10 mouse cellular contexts compared by ENCODE assay signal in the genomic region with DNA sequence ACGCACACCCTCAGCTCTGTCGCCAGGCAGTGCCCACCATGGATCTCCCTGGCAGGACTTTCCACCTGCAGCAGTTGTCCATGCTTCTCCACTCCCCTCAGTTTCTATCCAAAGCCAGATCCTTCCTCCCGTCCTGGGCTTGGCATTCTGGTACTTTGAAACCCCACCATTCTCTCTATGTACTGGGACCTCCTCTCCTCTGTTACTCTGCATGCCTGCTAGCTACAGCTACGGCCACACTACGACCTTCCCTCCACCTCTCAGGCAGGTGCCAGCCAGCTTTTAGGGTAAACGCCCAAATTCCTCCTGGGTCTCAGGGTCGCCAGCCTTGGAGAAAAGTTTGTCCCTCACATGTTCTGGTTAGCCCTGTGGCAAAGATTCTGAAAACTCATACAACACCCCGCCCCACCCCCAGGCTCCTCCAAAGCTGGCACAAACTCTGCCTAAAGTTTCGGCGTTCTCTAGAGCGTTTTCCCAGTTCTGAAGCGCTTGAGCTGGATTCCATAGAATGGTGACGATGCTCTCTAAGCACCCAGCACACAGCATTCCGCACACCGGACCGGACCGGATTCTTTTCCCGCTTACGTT. TPM values are rescaled to one million over a fixed set of nuclear protein-coding genes. Genes with fewer than 3 reads are reported as not detected.
A peak's percentile ranks its signal among the peaks of the same experiment; 100 is the strongest.
DNase-seq lines count a peak whose midpoint lies in the region; ATAC-seq and TF ChIP-seq lines count a peak whose summit lies in the region.
"Had no signal": no experiment of that assay in that cellular context is flagged by ENCODE, and none has a peak within 500 bp of the region (broad histone marks: within the 10 kb centered on the region; RNA-seq: fewer than 3 reads in every experiment).

No protein-coding gene starts in this region.

- no peak for TF ChIP-seq CTCF in hindbrain, postnatal 0 days (IDR thresholded peaks at IDR 0.05; ENCODE audit: low read depth)

- no peaks in the 10 kb centered on the region for H3K4me1 ChIP-seq in heart, embryonic 16.5 days (ENCODE audit: control insufficient read depth, insufficient read depth, low read length)
- peaks cover 7% of the 10 kb centered on the region for H3K4me1 ChIP-seq in embryonic facial prominence, embryonic 12.5 days
- no peaks in the 10 kb centered on the region for H3K4me1 ChIP-seq in hindbrain, postnatal 0 days (ENCODE audit: insufficient read depth, low read length)
- H3K4me1 ChIP-seq in neural tube, embryonic 12.5 days: peaks cover 16% of the 10 kb centered on the region; the same call in 1 of the 2 replicates

- H3K4me2 ChIP-seq in heart, embryonic 16.5 days (ENCODE audit: low read depth, low read length): peak overlapping the region; percentile 43; the same call in 1 of the 2 replicates
- peak overlapping the region; percentile 53 for H3K4me2 ChIP-seq in embryonic facial prominence, embryonic 12.5 days (replicated peaks)
- peak overlapping the region; percentile 52 for H3K4me2 ChIP-seq in hindbrain, postnatal 0 days (ENCODE audit: low read depth, low read length)
- peak overlapping the region; percentile 57 for H3K4me2 ChIP-seq in neural tube, embryonic 12.5 days (replicated peaks)

- no peak for DNase-seq in heart, postnatal 4 days
- DNase-seq in hindbrain, postnatal 0 days (ENCODE audit: low spot score): no peak
- DNase-seq in thymus, postnatal 4 days: no peak
- no peak for DNase-seq in yolk sac, embryonic 10.5 days (ENCODE audit: low spot score)
- DNase-seq: cerebellum, adult 18-20 months; right cerebral cortex, postnatal 25 days had no signal

- WGBS in heart, embryonic 16.5 days: 4% methylated on average over 19 of the region's 19 CpGs
- WGBS in embryonic facial prominence, embryonic 12.5 days: 2% methylated on average over 19 of the region's 19 CpGs
- whole genome bisulfite sequencing in hindbrain, postnatal 0 days: 2% methylated on average over 19 of the region's 19 CpGs
- WGBS in neural tube, embryonic 12.5 days: 1% methylated on average over 19 of the region's 19 CpGs

- H3K36me3 ChIP-seq in heart, embryonic 16.5 days (ENCODE audit: control insufficient read depth, insufficient read depth): no peaks in the 10 kb centered on the region
- no peaks in the 10 kb centered on the region for H3K36me3 ChIP-seq in embryonic facial prominence, embryonic 12.5 days
- H3K36me3 ChIP-seq in hindbrain, postnatal 0 days (ENCODE audit: insufficient read depth, low read length): no peaks in the 10 kb centered on the region
- H3K36me3 ChIP-seq in neural tube, embryonic 12.5 days: no peaks in the 10 kb centered on the region

- no peak for ATAC-seq in heart, embryonic 16.5 days (replicated peaks; ENCODE audit: extremely low read depth, insufficient read depth, low FRiP score)
- no peak for ATAC-seq in embryonic facial prominence, embryonic 12.5 days (ENCODE audit: insufficient number of reproducible peaks, insufficient read depth, low FRiP score, low TSS enrichment)
- no peak for ATAC-seq in hindbrain, postnatal 0 days
- no peak for ATAC-seq in neural tube, embryonic 12.5 days (ENCODE audit: low FRiP score, low read depth)

- peaks cover 46% of the 10 kb centered on the region for H3K27me3 ChIP-seq in heart, embryonic 16.5 days (ENCODE audit: control insufficient read depth, insufficient read depth, low read length)
- H3K27me3 ChIP-seq in embryonic facial prominence, embryonic 12.5 days: peaks cover 51% of the 10 kb centered on the region
- peaks cover 29% of the 10 kb centered on the region for H3K27me3 ChIP-seq in hindbrain, postnatal 0 days (ENCODE audit: insufficient read depth, low read length)
- H3K27me3 ChIP-seq in neural tube, embryonic 12.5 days (replicated peaks): peaks cover 45% of the 10 kb centered on the region

- H3K4me3 ChIP-seq in heart, embryonic 16.5 days (ENCODE audit: low read length): peak overlapping the region; percentile 11
- peak overlapping the region; percentile 32 for H3K4me3 ChIP-seq in embryonic facial prominence, embryonic 12.5 days
- no peak overlapping the region for H3K4me3 ChIP-seq in hindbrain, postnatal 0 days (ENCODE audit: low read length)
- H3K4me3 ChIP-seq in neural tube, embryonic 12.5 days: no peak overlapping the region

- no peak overlapping the region for H3K27ac ChIP-seq in heart, embryonic 16.5 days (ENCODE audit: low read length)
- no peak overlapping the region for H3K27ac ChIP-seq in embryonic facial prominence, embryonic 12.5 days
- H3K27ac ChIP-seq in hindbrain, postnatal 0 days: no peak overlapping the region
- no peak overlapping the region for H3K27ac ChIP-seq in neural tube, embryonic 12.5 days

- no peak overlapping the region for H3K9ac ChIP-seq in heart, embryonic 16.5 days (ENCODE audit: low read length)
- H3K9ac ChIP-seq in embryonic facial prominence, embryonic 12.5 days: no peak overlapping the region
- H3K9ac ChIP-seq in hindbrain, postnatal 0 days (replicated peaks; ENCODE audit: low read length): no peak overlapping the region
- H3K9ac ChIP-seq in neural tube, embryonic 12.5 days: no peak overlapping the region

- no peaks in the 10 kb centered on the region for H3K9me3 ChIP-seq in heart, embryonic 16.5 days (replicated peaks; ENCODE audit: control insufficient read depth, low read length)
- no peaks in the 10 kb centered on the region for H3K9me3 ChIP-seq in embryonic facial prominence, embryonic 12.5 days
- no peaks in the 10 kb centered on the region for H3K9me3 ChIP-seq in hindbrain, postnatal 0 days (ENCODE audit: low read length)
- no peaks in the 10 kb centered on the region for H3K9me3 ChIP-seq in neural tube, embryonic 12.5 days

RNA-seq across cellular contexts. Expression of a gene that starts 0.6 kb away (rescaled TPM):
- not detected in 2 replicates for polyA plus RNA-seq in heart, embryonic 16.5 days (2015; fragmentation: Nextera tagmentation; extraction: Ambion mirVana)
- total RNA-seq in heart, postnatal 4 days (2021): not detected
- polyA plus RNA-seq in embryonic facial prominence, embryonic 12.5 days (2016; fragmentation: Nextera tagmentation; extraction: Ambion mirVana): 0.23 and 0.46 TPM in 2 replicates
- 0.11 and 0.58 TPM in 2 replicates for total RNA-seq in hindbrain, postnatal 0 days (2014; rRNA removed)
- polyA plus RNA-seq in hindbrain, postnatal 0 days (2015; fragmentation: Nextera tagmentation; extraction: Ambion mirVana): not detected in 2 replicates
- polyA plus RNA-seq in neural tube, embryonic 12.5 days (2016; fragmentation: Nextera tagmentation; extraction: Ambion mirVana): 0.27 and 0.89 TPM in 2 replicates
- total RNA-seq: left cerebral cortex, postnatal 14 days had no signal

Comparison
In these comparisons a context has a peak if more than half of its experiments do, and no peak if none do; other contexts are left out.
1. H3K4me3 ChIP-seq: peak in heart, embryonic 16.5 days (single experiment) and embryonic facial prominence, embryonic 12.5 days (single experiment); none in hindbrain, postnatal 0 days (single experiment) and neural tube, embryonic 12.5 days (single experiment).
2. Peak in every context shown above with its lines, with median percentiles within 50 percentile points of each other: H3K4me2 ChIP-seq.